Mouse (Mus musculus) midbrain, embryonic 14.5 days (tissue): ENCODE results near the gene Coro2a. TPM values are rescaled to one million over a fixed set of nuclear protein-coding genes. Genes with fewer than 3 reads are reported as not detected.

Experiments
- ATAC-seq: fragments of 200-750 bp; cut with Nextera tagmentation; 2 replicates; pipeline ENCODE4 v1.8.0; 2017; ENCODE audit warnings: moderate number of reproducible peaks, moderate library complexity; ENCODE audit not compliant: low FRiP score, low TSS enrichment
- DNase-seq: peaks from one replicate; pipeline ENCODE4 v3.0.0-alpha.2; 2015
- H3K27ac ChIP-seq: fragments of 300-500 bp; sonication (generic); replicated peaks from 2 replicates; pipeline ENCODE4 v1.5.1; 2014; ENCODE audit warnings: mild to moderate bottlenecking, low read depth, low read length, moderate library complexity
- H3K27me3 ChIP-seq: fragments of 300-500 bp; sonication (generic); 2 replicates; pipeline ENCODE4 v1.6.1; 2014; ENCODE audit warnings: low read length, control low read depth, mixed read lengths; ENCODE audit not compliant: control insufficient read depth, insufficient read depth
- H3K36me3 ChIP-seq: fragments of 300-500 bp; sonication (generic); 2 replicates; pipeline ENCODE4 v1.6.1; 2014; ENCODE audit warnings: low read length, control low read depth; ENCODE audit not compliant: control insufficient read depth, insufficient read depth
- H3K4me1 ChIP-seq: fragments of 300-500 bp; sonication (generic); 2 replicates; pipeline ENCODE4 v1.6.1; 2014; ENCODE audit warnings: mild to moderate bottlenecking, antibody characterized with exemption, low read length, control low read depth; ENCODE audit not compliant: control insufficient read depth, insufficient read depth
- H3K4me2 ChIP-seq: fragments of 300-500 bp; sonication (generic); 2 replicates; pipeline ENCODE4 v1.6.1; 2014; ENCODE audit warnings: mild to moderate bottlenecking, low read length, moderate library complexity
- H3K4me3 ChIP-seq: fragments of 300-500 bp; sonication (generic); replicated peaks from 2 replicates; pipeline ENCODE4 v1.5.1; 2014; ENCODE audit warnings: low read depth, low read length
- H3K9ac ChIP-seq: fragments of 300-500 bp; sonication (generic); replicated peaks from 2 replicates; pipeline ENCODE4 v1.6.1; 2014; ENCODE audit warnings: mild to moderate bottlenecking, low read length, moderate library complexity
- H3K9me3 ChIP-seq: fragments of 300-500 bp; sonication (generic); 2 replicates; pipeline ENCODE4 v1.6.1; 2016; ENCODE audit warnings: low read length, control low read depth, mixed read lengths; ENCODE audit not compliant: control insufficient read depth
- WGBS: fragments of 180-500 bp; shearing (Covaris S2); extraction: QIAGEN DNeasy Blood & Tissue Kit; methylation state at CpG from one replicate; pipeline ENCODE4 v1.1.7; 2014; 5-methylcytosine and 5-hydroxymethylcytosine counted together
- polyA plus RNA-seq: library from polyadenylated mRNA; unstranded; fragments of >200 nt; fragmentation: Nextera tagmentation; extraction: Ambion mirVana; gene quantifications from 2 replicates; pipeline ENCODE4 v1.2.1, GENCODE M21; 2014

The Coro2a gene
- polyA plus RNA-seq, 1 experiment from 2014 or later: 5.4 TPM

GRCm38 (mm10) chr4:46489028-46489925, 112.7 kb downstream of the Coro2a start, which contains the start of gene Nans:
Gene Nans (plus strand): TSS chr4:46489248.
- Histone ChIP-seq H3K4me3 (peak within 1 kb of the TSS; percentile 76), H3K4me1 (peaks cover 6% of the 10 kb centered on the region; the same call in 1 of the 2 replicates), H3K4me2 (peak within 1 kb of the TSS; percentile 76), H3K36me3 (peaks cover 17% of the 10 kb centered on the region), H3K9me3 (no peaks in the 10 kb centered on the region), H3K27me3 (no peaks in the 10 kb centered on the region), H3K9ac (peak within 1 kb of the TSS; percentile 65), H3K27ac (peak within 1 kb of the TSS; percentile 74)
- ATAC-seq (peak; percentile 99), DNase-seq (peak; percentile 97)
- 1% methylated on average over 58 of the region's 58 CpGs for WGBS

- DNase-seq (no peak), ATAC-seq (no peak)
- no peak overlapping the region for H3K9ac ChIP-seq
- no peak overlapping the region for H3K27ac ChIP-seq
- H3K4me1 ChIP-seq: peaks cover 6% of the 10 kb centered on the region; the same call in 1 of the 2 replicates
- H3K27me3 ChIP-seq: no peaks in the 10 kb centered on the region
- H3K4me2 ChIP-seq: no peak overlapping the region
- WGBS: 94% methylated on average over 5 of the region's 5 CpGs
- H3K4me3 ChIP-seq: no peak overlapping the region
- no peaks in the 10 kb centered on the region for H3K9me3 ChIP-seq
- H3K36me3 ChIP-seq: no peaks in the 10 kb centered on the region
Measured at GRCm38 (mm10) chr4:46487348-46487747, 114.7 kb downstream of the Coro2a start.

Other genes with a start within 250 kb of the Coro2a start
- gene Trmo, start 212.8 kb downstream of the Coro2a start, polyA plus RNA-seq: 8.6 and 10.1 TPM in 2 replicates
- gene Hemgn, start 188.7 kb downstream of the Coro2a start, polyA plus RNA-seq: 0.12 TPM in 1 of 2 replicates, not detected in the other
- 64.0 and 70.4 TPM in 2 replicates for gene Anp32b, start 151.3 kb downstream of the Coro2a start, polyA plus RNA-seq
- 47.3 and 47.5 TPM in 2 replicates for gene Nans, start 113.0 kb downstream of the Coro2a start, polyA plus RNA-seq
- gene Trim14, start 66.1 kb downstream of the Coro2a start, polyA plus RNA-seq: 0.96 and 2.4 TPM in 2 replicates
- gene Tbc1d2, start 48.0 kb upstream of the Coro2a start, polyA plus RNA-seq: 0.16 and 0.31 TPM in 2 replicates